Mouse (Mus musculus) limb, embryonic 11.5 days (tissue): ENCODE measurements at regions not wholly inside any gene's neighbourhood (a gene's known extent, or its start where the extent isn't known, plus 50 kb on each side); places are given as distances from the start of the nearest gene placed in this dataset.
A peak's percentile ranks its signal among the peaks of the same experiment; 100 is the strongest.
"Not testable (repeated sequence)": the region's sequence is repeated elsewhere in the genome, so short reads cannot be mapped to it uniquely, and the experiment has no call there.

ENCODE experiments used
- ATAC-seq: fragments of 200-750 bp; cut with Nextera tagmentation; 2 replicates; pipeline ENCODE4 v1.8.0; 2017; ENCODE audit warnings: low read depth; ENCODE audit not compliant: insufficient number of reproducible peaks, low FRiP score, low TSS enrichment
- DNase-seq: peaks from one replicate; pipeline ENCODE4 v3.0.0-alpha.2; 2015; ENCODE audit warnings: low spot score
- H3K27ac ChIP-seq: fragments of 300-500 bp; sonication (generic); replicated peaks from 2 replicates; pipeline ENCODE4 v1.5.1; 2014; ENCODE audit warnings: low read depth, mild to moderate bottlenecking, low read length
- H3K27me3 ChIP-seq: fragments of 300-500 bp; sonication (generic); 2 replicates; pipeline ENCODE4 v1.6.1; 2014; ENCODE audit warnings: mild to moderate bottlenecking, low read length, mixed read lengths; ENCODE audit not compliant: control insufficient read depth, insufficient read depth
- H3K36me3 ChIP-seq: fragments of 300-500 bp; sonication (generic); 2 replicates; pipeline ENCODE4 v1.6.1; 2014; ENCODE audit warnings: mild to moderate bottlenecking, low read length, moderate library complexity, mixed read lengths; ENCODE audit not compliant: control insufficient read depth, insufficient read depth
- H3K4me1 ChIP-seq: fragments of 300-500 bp; sonication (generic); 2 replicates; pipeline ENCODE4 v1.6.1; 2014; ENCODE audit warnings: low read length, mixed read lengths; ENCODE audit not compliant: control insufficient read depth, insufficient read depth
- H3K4me2 ChIP-seq: fragments of 300-500 bp; sonication (generic); 2 replicates; pipeline ENCODE4 v1.6.1; 2014; ENCODE audit warnings: low read depth, mild to moderate bottlenecking, moderate library complexity; ENCODE audit not compliant: severe bottlenecking
- H3K4me3 ChIP-seq: fragments of 300-500 bp; sonication (generic); 2 replicates; pipeline ENCODE4 v1.5.1; 2014; ENCODE audit warnings: low read depth, low read length
- H3K9ac ChIP-seq: fragments of 300-500 bp; sonication (generic); 2 replicates; pipeline ENCODE4 v1.6.1; 2014; ENCODE audit warnings: mild to moderate bottlenecking, low read length
- H3K9me3 ChIP-seq: fragments of 300-500 bp; sonication (generic); 2 replicates; pipeline ENCODE4 v1.6.1; 2016; ENCODE audit warnings: low read length; ENCODE audit not compliant: control insufficient read depth
- WGBS: fragments of 180-500 bp; shearing (Covaris S2); extraction: QIAGEN DNeasy Blood & Tissue Kit; methylation state at CpG from one replicate; pipeline ENCODE4 v1.1.7; 2014; 5-methylcytosine and 5-hydroxymethylcytosine counted together

- no peak for DNase-seq
- Histone ChIP-seq H3K27ac (no peak overlapping the region), H3K9me3 (no peaks in the 10 kb centered on the region), H3K4me3 (no peak overlapping the region), H3K36me3 (no peaks in the 10 kb centered on the region), H3K4me1 (no peaks in the 10 kb centered on the region), H3K27me3 (no peaks in the 10 kb centered on the region), H3K9ac (no peak overlapping the region), H3K4me2 (no peak overlapping the region)
- ATAC-seq = no peak
- WGBS = 38% methylated on average over 5 of the region's 5 CpGs
Measured at GRCm38 (mm10) chr15:91971846-91972245, 79.1 kb upstream of the Cntn1 start.

- ATAC-seq (no peak), DNase-seq (no peak)
- H3K4me2 ChIP-seq = no peak overlapping the region
- H3K9ac ChIP-seq = no peak overlapping the region
- WGBS = 70% methylated on average over 2 of the region's 2 CpGs
- no peaks in the 10 kb centered on the region for H3K36me3 ChIP-seq
- no peaks in the 10 kb centered on the region for H3K27me3 ChIP-seq
- H3K9me3 ChIP-seq = no peaks in the 10 kb centered on the region
- H3K27ac ChIP-seq = no peak overlapping the region
- no peaks in the 10 kb centered on the region for H3K4me1 ChIP-seq
- H3K4me3 ChIP-seq = no peak overlapping the region
Measured at GRCm38 (mm10) chr15:91975606-91976005, 75.4 kb upstream of the Cntn1 start.

- not testable (repeated sequence) for H3K9me3 ChIP-seq, H3K27ac ChIP-seq, H3K4me3 ChIP-seq, H3K4me1 ChIP-seq, H3K36me3 ChIP-seq, H3K27me3 ChIP-seq, H3K4me2 ChIP-seq, ATAC-seq, H3K9ac ChIP-seq, DNase-seq
- WGBS = 96% methylated on average over 15 of the region's 15 CpGs
Measured at GRCm38 (mm10) chr15:91983186-91983585, 67.8 kb upstream of the Cntn1 start.

GRCm38 (mm10) chr15:92000086-92000485 lies 50.9 kb upstream of the Cntn1 start:
- WGBS = 87% methylated on average over 6 of the region's 6 CpGs

More at GRCm38 (mm10) chr15:92000086-92000485, 50.9 kb upstream of the Cntn1 start:
- Histone ChIP-seq H3K4me3 (no peak overlapping the region), H3K9ac (no peak overlapping the region), H3K27ac (no peak overlapping the region), H3K4me1 (no peaks in the 10 kb centered on the region), H3K4me2 (no peak overlapping the region), H3K9me3 (no peaks in the 10 kb centered on the region), H3K36me3 (no peaks in the 10 kb centered on the region), H3K27me3 (no peaks in the 10 kb centered on the region)
- DNase-seq (peak; percentile 16), ATAC-seq (no peak)
